9 mouse cellular contexts compared by ENCODE assay signal in genomic region chr17:6744366-6744765, GRCm38 (mm10). TPM values are rescaled to one million over a fixed set of nuclear protein-coding genes. Genes with fewer than 3 reads are reported as not detected.
DNase-seq lines count a peak whose midpoint lies in the region; ATAC-seq and TF ChIP-seq lines count a peak whose summit lies in the region.
"Had no signal": no experiment of that assay in that cellular context is flagged by ENCODE, and none has a peak within 500 bp of the region (broad histone marks: within the 10 kb centered on the region; RNA-seq: fewer than 3 reads in every experiment).

No protein-coding gene starts in this region.

- TF ChIP-seq POLR2A in kidney, adult 2 months (IDR thresholded peaks at IDR 0.05; ENCODE audit: low read depth, low read length) = no peak

- peaks cover 50% of the 10 kb centered on the region for H3K4me1 ChIP-seq in kidney, adult 2 months (ENCODE audit: control insufficient read depth, insufficient read depth, low read length)
- H3K4me1 ChIP-seq in intestine, postnatal 0 days (replicated peaks; ENCODE audit: control insufficient read depth, insufficient read depth, low read length) = peaks cover 13% of the 10 kb centered on the region

- no peak overlapping the region for H3K4me3 ChIP-seq in kidney, adult 2 months (ENCODE audit: insufficient read depth, low read depth, low read length)
- H3K4me3 ChIP-seq in intestine, postnatal 0 days (ENCODE audit: low read depth, low read length) = no peak overlapping the region
- H3K4me3 ChIP-seq: liver, embryonic 15.5 days had no signal

- no peak for TF ChIP-seq CTCF in kidney, adult 2 months (conservative IDR thresholded peaks at IDR 0.05; ENCODE audit: insufficient read depth, insufficient read length, low read depth, low read length)
- TF ChIP-seq CTCF in intestine, postnatal 0 days (IDR thresholded peaks at IDR 0.05; ENCODE audit: low read depth) = no peak

- DNase-seq in kidney, adult 11 months = peak; percentile 4
- no peak for DNase-seq in kidney, adult 2 months
- peak; percentile 13 for DNase-seq in urinary bladder, adult 2 months (ENCODE audit: low spot score)
- no peak for DNase-seq in urinary bladder, postnatal 10 days (ENCODE audit: low spot score)
- no peak for DNase-seq in right cerebral cortex, postnatal 25 days
- DNase-seq in adipocyte (ENCODE audit: low spot score) = no peak
- DNase-seq: gastrocnemius, postnatal 36 days had no signal

- H3K27me3 ChIP-seq in kidney, adult 2 months (replicated peaks; ENCODE audit: control insufficient read depth, insufficient read depth, low read length) = no peaks in the 10 kb centered on the region
- no peaks in the 10 kb centered on the region for H3K27me3 ChIP-seq in intestine, postnatal 0 days (replicated peaks; ENCODE audit: control insufficient read depth, insufficient read depth, low read length)
- H3K27me3 ChIP-seq: liver, embryonic 15.5 days had no signal

- WGBS in kidney, adult 2 months = 46% methylated on average over 9 of the region's 9 CpGs
- WGBS in intestine, postnatal 0 days = 52% methylated on average over 9 of the region's 9 CpGs

- no peak for ATAC-seq in intestine, postnatal 0 days

- H3K36me3 ChIP-seq in kidney, adult 2 months (ENCODE audit: control insufficient read depth, insufficient read depth, low read length) = peaks cover 20% of the 10 kb centered on the region
- peaks cover 84% of the 10 kb centered on the region for H3K36me3 ChIP-seq in intestine, postnatal 0 days (ENCODE audit: control insufficient read depth, insufficient read depth)

- no peak overlapping the region for H3K9ac ChIP-seq in intestine, postnatal 0 days (ENCODE audit: low read depth, low read length)
- H3K9ac ChIP-seq: liver, embryonic 15.5 days had no signal

- H3K27ac ChIP-seq in kidney, adult 2 months (ENCODE audit: insufficient read depth, low read depth, low read length) = no peak overlapping the region
- H3K27ac ChIP-seq in intestine, postnatal 0 days (ENCODE audit: low read depth, low read length) = peak overlapping the region; percentile 54
- H3K27ac ChIP-seq: liver, embryonic 15.5 days had no signal

- 0 out of 2 replicates have a peak overlapping the region, but pooled peaks have one; percentile 9 for H3K4me2 ChIP-seq in intestine, postnatal 0 days (replicated peaks; ENCODE audit: low read depth)

- H3K9me3 ChIP-seq in intestine, postnatal 0 days (ENCODE audit: control insufficient read depth) = no peaks in the 10 kb centered on the region
- H3K9me3 ChIP-seq: liver, embryonic 15.5 days had no signal

RNA-seq across cellular contexts. Expression of gene Ezr, which starts 38.2 kb away (rescaled TPM):
- 129 and 152 TPM in 2 replicates for polyA plus RNA-seq in kidney, adult 2 months (2012; rRNA removed)
- polyA plus RNA-seq in urinary bladder, adult 2 months (2012; rRNA removed) = 104 and 106 TPM in 2 replicates
- 342 and 379 TPM in 2 replicates for polyA plus RNA-seq in intestine, postnatal 0 days (2015; fragmentation: Nextera tagmentation; extraction: Ambion mirVana)

Comparison
In these comparisons a context has a peak if more than half of its experiments do, and no peak if none do; other contexts are left out.
1. DNase-seq: peak in kidney, adult 11 months (single experiment) and urinary bladder, adult 2 months (single experiment); none in kidney, adult 2 months (single experiment), urinary bladder, postnatal 10 days (single experiment), right cerebral cortex, postnatal 25 days (single experiment) and adipocyte (single experiment).